Comparison of ENCODE assay signal across 10 mouse cellular contexts in genomic region chr16:34441704-34442103, GRCm38 (mm10).
A peak's percentile ranks its signal among the peaks of the same experiment; 100 is the strongest.
DNase-seq lines count a peak whose midpoint lies in the region; ATAC-seq lines count a peak whose summit lies in the region.
"Had no signal": no experiment of that assay in that cellular context is flagged by ENCODE, and none has a peak within 500 bp of the region (broad histone marks: within the 10 kb centered on the region; RNA-seq: fewer than 3 reads in every experiment).

No protein-coding gene starts in this region.

- 89% methylated on average over 2 of the region's 2 CpGs for WGBS in forebrain, embryonic 13.5 days
- 91% methylated on average over 2 of the region's 2 CpGs for WGBS in forebrain, embryonic 16.5 days
- 86% methylated on average over 2 of the region's 2 CpGs for WGBS in hindbrain, embryonic 14.5 days
- 81% methylated on average over 2 of the region's 2 CpGs for WGBS in hindbrain, embryonic 16.5 days
- WGBS in midbrain, embryonic 13.5 days = 83% methylated on average over 2 of the region's 2 CpGs
- WGBS in midbrain, embryonic 10.5 days = 87% methylated on average over 2 of the region's 2 CpGs

- H3K9me3 ChIP-seq in forebrain, embryonic 13.5 days (replicated peaks) = no peaks in the 10 kb centered on the region
- H3K9me3 ChIP-seq in forebrain, embryonic 16.5 days (ENCODE audit: control insufficient read depth, low read length) = no peaks in the 10 kb centered on the region
- no peaks in the 10 kb centered on the region for H3K9me3 ChIP-seq in hindbrain, embryonic 14.5 days (ENCODE audit: control insufficient read depth, low read length)
- H3K9me3 ChIP-seq in hindbrain, embryonic 16.5 days (ENCODE audit: control insufficient read depth, low read length) = no peaks in the 10 kb centered on the region
- no peaks in the 10 kb centered on the region for H3K9me3 ChIP-seq in midbrain, embryonic 13.5 days
- H3K9me3 ChIP-seq in midbrain, embryonic 10.5 days (replicated peaks) = no peaks in the 10 kb centered on the region

- no peak overlapping the region for H3K4me2 ChIP-seq in forebrain, embryonic 13.5 days
- no peak overlapping the region for H3K4me2 ChIP-seq in forebrain, embryonic 16.5 days (ENCODE audit: low read length)
- no peak overlapping the region for H3K4me2 ChIP-seq in hindbrain, embryonic 14.5 days (replicated peaks)
- no peak overlapping the region for H3K4me2 ChIP-seq in hindbrain, embryonic 16.5 days (ENCODE audit: low read length)
- H3K4me2 ChIP-seq in midbrain, embryonic 13.5 days (replicated peaks) = no peak overlapping the region
- H3K4me2 ChIP-seq: liver, embryonic 11.5 days; midbrain, embryonic 11.5 days had no signal

- H3K27me3 ChIP-seq in forebrain, embryonic 13.5 days = no peaks in the 10 kb centered on the region
- no peaks in the 10 kb centered on the region for H3K27me3 ChIP-seq in forebrain, embryonic 16.5 days (replicated peaks; ENCODE audit: control insufficient read depth, insufficient read depth, low read length)
- no peaks in the 10 kb centered on the region for H3K27me3 ChIP-seq in hindbrain, embryonic 14.5 days (ENCODE audit: control insufficient read depth, insufficient read depth, low read length)
- no peaks in the 10 kb centered on the region for H3K27me3 ChIP-seq in hindbrain, embryonic 16.5 days (replicated peaks; ENCODE audit: control insufficient read depth, insufficient read depth, low read length)
- no peaks in the 10 kb centered on the region for H3K27me3 ChIP-seq in midbrain, embryonic 13.5 days
- H3K27me3 ChIP-seq in midbrain, embryonic 10.5 days (ENCODE audit: low read depth, poor library complexity, severe bottlenecking) = no peaks in the 10 kb centered on the region

- H3K27ac ChIP-seq in forebrain, embryonic 13.5 days = peak overlapping the region; percentile 60
- no peak overlapping the region for H3K27ac ChIP-seq in forebrain, embryonic 16.5 days (ENCODE audit: low read length)
- H3K27ac ChIP-seq in hindbrain, embryonic 14.5 days = peak overlapping the region; percentile 2; the same call in 1 of the 2 replicates
- H3K27ac ChIP-seq in hindbrain, embryonic 16.5 days (ENCODE audit: low read depth, low read length) = no peak overlapping the region
- H3K27ac ChIP-seq in midbrain, embryonic 13.5 days = peak overlapping the region; percentile 64; the same call in 1 of the 2 replicates
- no peak overlapping the region for H3K27ac ChIP-seq in midbrain, embryonic 10.5 days (replicated peaks)

- H3K4me3 ChIP-seq in forebrain, embryonic 13.5 days = no peak overlapping the region
- no peak overlapping the region for H3K4me3 ChIP-seq in forebrain, embryonic 16.5 days (replicated peaks; ENCODE audit: low read length)
- H3K4me3 ChIP-seq in hindbrain, embryonic 14.5 days (replicated peaks; ENCODE audit: low read length) = no peak overlapping the region
- no peak overlapping the region for H3K4me3 ChIP-seq in hindbrain, embryonic 16.5 days (ENCODE audit: low read length)
- H3K4me3 ChIP-seq in midbrain, embryonic 13.5 days (replicated peaks) = no peak overlapping the region
- no peak overlapping the region for H3K4me3 ChIP-seq in midbrain, embryonic 10.5 days

- ATAC-seq in forebrain, embryonic 13.5 days = no peak
- ATAC-seq in forebrain, embryonic 16.5 days = no peak
- ATAC-seq in hindbrain, embryonic 14.5 days (ENCODE audit: low FRiP score) = no peak
- no peak for ATAC-seq in hindbrain, embryonic 16.5 days
- ATAC-seq in midbrain, embryonic 13.5 days = no peak

- no peak overlapping the region for H3K9ac ChIP-seq in forebrain, embryonic 13.5 days
- no peak overlapping the region for H3K9ac ChIP-seq in forebrain, embryonic 16.5 days (replicated peaks; ENCODE audit: low read depth, low read length)
- no peak overlapping the region for H3K9ac ChIP-seq in hindbrain, embryonic 14.5 days
- H3K9ac ChIP-seq in hindbrain, embryonic 16.5 days (ENCODE audit: low read depth, low read length) = no peak overlapping the region
- no peak overlapping the region for H3K9ac ChIP-seq in midbrain, embryonic 13.5 days (replicated peaks)

- no peak for DNase-seq in hindbrain, embryonic 14.5 days (ENCODE audit: low spot score)
- no peak for DNase-seq in midbrain, embryonic 10.5 days (ENCODE audit: low spot score)
- no peak for DNase-seq in right cerebral cortex, postnatal 36 days (ENCODE audit: low spot score in 2 of 2)
- DNase-seq in frontal cortex, adult 2 months (ENCODE audit: extremely low spot score in 1 of 2, low spot score in 1 of 2) = no peak

- H3K36me3 ChIP-seq in forebrain, embryonic 13.5 days (ENCODE audit: poor library complexity, severe bottlenecking) = no peaks in the 10 kb centered on the region
- H3K36me3 ChIP-seq in forebrain, embryonic 16.5 days (ENCODE audit: control insufficient read depth, insufficient read depth) = no peaks in the 10 kb centered on the region
- no peaks in the 10 kb centered on the region for H3K36me3 ChIP-seq in hindbrain, embryonic 14.5 days (replicated peaks; ENCODE audit: control insufficient read depth, insufficient read depth)
- no peaks in the 10 kb centered on the region for H3K36me3 ChIP-seq in hindbrain, embryonic 16.5 days (ENCODE audit: control insufficient read depth, insufficient read depth, low read length)
- no peaks in the 10 kb centered on the region for H3K36me3 ChIP-seq in midbrain, embryonic 13.5 days
- no peaks in the 10 kb centered on the region for H3K36me3 ChIP-seq in midbrain, embryonic 10.5 days

- peaks cover 39% of the 10 kb centered on the region for H3K4me1 ChIP-seq in forebrain, embryonic 13.5 days
- peaks cover 20% of the 10 kb centered on the region for H3K4me1 ChIP-seq in forebrain, embryonic 16.5 days (replicated peaks; ENCODE audit: control insufficient read depth, insufficient read depth, low read length)
- peaks cover 31% of the 10 kb centered on the region for H3K4me1 ChIP-seq in hindbrain, embryonic 14.5 days (replicated peaks; ENCODE audit: control insufficient read depth, insufficient read depth, low read length)
- H3K4me1 ChIP-seq in hindbrain, embryonic 16.5 days (ENCODE audit: control insufficient read depth, insufficient read depth, low read depth, low read length) = peaks cover 18% of the 10 kb centered on the region
- H3K4me1 ChIP-seq in midbrain, embryonic 13.5 days (replicated peaks) = peaks cover 39% of the 10 kb centered on the region
- H3K4me1 ChIP-seq in midbrain, embryonic 10.5 days = peaks cover 18% of the 10 kb centered on the region

Comparison
In these comparisons a context has a peak if more than half of its experiments do, and no peak if none do; other contexts are left out.
1. H3K27ac ChIP-seq: peak in forebrain, embryonic 13.5 days (single experiment), hindbrain, embryonic 14.5 days (single experiment) and midbrain, embryonic 13.5 days (single experiment); none in forebrain, embryonic 16.5 days (single experiment), hindbrain, embryonic 16.5 days (single experiment) and midbrain, embryonic 10.5 days (single experiment).